Mouse (Mus musculus) left cerebral cortex, adult 11 months (tissue): ENCODE data around the gene Plk1.
A peak's percentile ranks its signal among the peaks of the same experiment; 100 is the strongest.

Experiments
- DNase-seq: peaks from one replicate; pipeline ENCODE4 v3.0.0; 2022; ENCODE audit warnings: low spot score

Plk1 gene

GRCm38 (mm10) chr7:122193919-122194318 is 34.7 kb downstream of the Plk1 start:
- DNase-seq: no peak

DNA sequence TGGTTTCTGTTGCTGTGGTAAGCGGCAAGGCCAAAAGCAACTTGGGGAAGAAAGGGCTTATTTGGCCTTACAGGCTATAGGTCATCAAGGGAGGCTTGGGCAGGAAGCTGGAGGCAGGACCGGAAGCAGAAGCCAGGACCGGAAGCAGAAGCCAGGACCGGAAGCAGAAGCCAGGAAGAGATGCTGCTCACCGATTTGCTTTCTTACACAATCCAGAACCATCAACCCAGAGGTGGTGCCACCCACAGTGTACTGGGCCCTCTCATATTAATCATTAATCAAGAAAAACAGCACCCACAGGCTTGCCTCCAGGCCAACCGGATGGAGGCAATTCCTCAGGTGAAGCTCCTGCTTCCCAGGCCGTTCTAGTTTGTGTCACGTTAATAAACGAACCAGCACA is 37.5 kb downstream of the Plk1 start:
- DNase-seq: no peak

DNA sequence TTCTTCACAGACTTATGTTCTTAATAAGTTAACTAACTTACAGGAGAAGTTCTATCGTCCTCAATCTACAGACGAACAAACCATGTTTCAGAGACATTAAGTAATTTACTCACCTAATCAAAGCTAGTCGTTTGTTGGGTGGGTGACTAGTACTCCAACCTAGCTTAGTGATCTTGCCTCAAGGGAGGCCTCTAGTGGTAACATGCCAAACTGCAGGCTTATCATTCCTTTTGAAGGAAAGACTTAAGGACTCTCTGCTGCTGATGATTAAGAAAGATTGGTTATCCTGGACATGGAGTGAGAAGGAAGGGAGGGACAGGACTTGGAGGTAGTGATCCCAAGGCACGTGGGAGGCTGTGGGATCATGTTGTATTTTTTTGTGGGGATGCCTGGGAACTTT is 38.1 kb downstream of the Plk1 start:
- DNase-seq: peak; percentile 19

GRCm38 (mm10) chr7:122199296-122199695 is 40.1 kb downstream of the Plk1 start:
- peak; percentile 21 for DNase-seq

GRCm38 (mm10) chr7:122203936-122204335 is 44.7 kb downstream of the Plk1 start:
- no peak for DNase-seq

DNA sequence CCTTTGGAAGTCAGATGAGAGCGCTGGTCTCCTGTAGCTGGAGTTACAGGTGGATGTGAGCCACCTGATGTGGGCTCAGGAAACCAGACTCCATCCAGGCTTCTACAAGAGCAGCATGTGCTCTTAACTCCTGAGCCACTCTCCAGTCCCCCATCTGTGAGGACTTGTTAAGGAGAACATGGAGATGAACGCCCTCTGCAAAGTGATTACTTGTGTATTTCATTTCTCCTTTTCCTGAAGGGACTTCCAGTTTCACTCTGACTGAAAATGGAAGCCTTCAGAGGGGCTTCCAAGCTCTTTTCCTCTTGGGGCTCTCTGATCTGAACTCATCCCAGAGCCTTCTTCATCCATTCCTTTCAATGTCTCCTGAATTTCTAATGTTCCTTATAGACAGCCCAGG is 46.9 kb downstream of the Plk1 start:
- DNase-seq: no peak

DNA sequence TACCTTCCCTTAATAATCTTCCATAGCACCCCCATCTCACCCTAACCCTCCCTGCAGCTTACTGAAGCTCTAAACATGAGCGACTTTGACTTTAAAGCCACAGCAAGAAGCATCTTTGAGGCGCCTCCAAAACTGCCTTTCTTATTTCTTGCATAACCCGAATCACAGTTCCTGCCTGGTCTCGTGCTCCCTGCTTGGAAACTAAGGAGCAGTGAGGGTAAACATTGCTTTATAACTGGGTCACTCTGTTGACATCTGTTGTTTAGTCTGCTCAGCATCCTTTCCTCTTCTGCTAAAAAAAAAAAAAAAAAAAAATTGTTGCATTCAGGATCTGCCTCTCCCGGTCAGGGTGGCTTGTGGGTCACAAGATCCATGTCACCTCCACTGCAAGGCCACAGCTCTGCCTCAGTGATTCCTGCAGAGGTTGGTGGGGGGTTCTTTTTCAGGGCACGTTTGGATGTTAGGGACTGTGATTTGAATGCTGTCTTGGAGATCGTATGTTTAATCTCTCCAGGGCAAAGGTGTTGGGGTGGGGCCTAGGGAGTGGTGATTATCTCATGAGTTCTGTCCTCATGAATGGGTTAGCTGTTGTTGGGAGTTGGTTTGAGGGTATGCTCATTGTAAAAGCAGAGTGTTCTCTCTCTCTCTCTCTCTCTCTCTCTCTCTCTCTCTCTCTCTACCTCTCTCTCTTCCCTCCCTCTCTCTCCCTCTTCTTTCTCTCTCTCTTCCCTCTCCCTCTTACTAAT is 49.2 kb downstream of the Plk1 start:
- no peak for DNase-seq

GRCm38 (mm10) chr7:122219315-122219801 is 60.1 kb downstream of the Plk1 start, which contains the start of gene Chp2:
Gene Chp2 (plus strand): TSS chr7:122219496.
- no peak for DNase-seq
